Mouse (Mus musculus): ENCODE measurements around the gene Rnf166.

Gene Rnf166

DNA sequence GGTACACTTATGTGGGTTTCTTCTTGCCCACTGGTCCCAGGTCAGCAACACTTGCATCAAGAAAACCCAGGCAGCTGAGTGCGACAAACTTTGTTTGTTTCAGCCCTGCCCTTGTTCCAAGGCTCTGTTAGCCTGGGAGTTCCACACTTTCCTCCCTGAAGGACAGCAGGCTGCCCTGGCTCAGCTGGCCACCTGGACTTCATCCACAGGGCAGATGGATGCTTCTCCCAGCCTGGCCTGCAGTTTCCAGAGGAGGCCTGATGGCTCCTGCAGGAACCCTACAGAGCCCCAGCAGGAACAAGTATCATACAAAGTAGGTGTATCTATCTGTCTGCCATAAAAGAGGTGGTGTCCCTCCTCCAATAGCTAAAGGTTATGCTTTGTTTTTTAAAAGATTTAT is 34.5 kb downstream of the Rnf166 start:
- DNase-seq (ENCODE audit: low spot score in 2 of 2) = no peak

- DNase-seq (ENCODE audit: low spot score in 2 of 2) = no peak
Measured at GRCm38 (mm10) chr8:122439336-122439735, 36.5 kb downstream of the Rnf166 start.

DNA sequence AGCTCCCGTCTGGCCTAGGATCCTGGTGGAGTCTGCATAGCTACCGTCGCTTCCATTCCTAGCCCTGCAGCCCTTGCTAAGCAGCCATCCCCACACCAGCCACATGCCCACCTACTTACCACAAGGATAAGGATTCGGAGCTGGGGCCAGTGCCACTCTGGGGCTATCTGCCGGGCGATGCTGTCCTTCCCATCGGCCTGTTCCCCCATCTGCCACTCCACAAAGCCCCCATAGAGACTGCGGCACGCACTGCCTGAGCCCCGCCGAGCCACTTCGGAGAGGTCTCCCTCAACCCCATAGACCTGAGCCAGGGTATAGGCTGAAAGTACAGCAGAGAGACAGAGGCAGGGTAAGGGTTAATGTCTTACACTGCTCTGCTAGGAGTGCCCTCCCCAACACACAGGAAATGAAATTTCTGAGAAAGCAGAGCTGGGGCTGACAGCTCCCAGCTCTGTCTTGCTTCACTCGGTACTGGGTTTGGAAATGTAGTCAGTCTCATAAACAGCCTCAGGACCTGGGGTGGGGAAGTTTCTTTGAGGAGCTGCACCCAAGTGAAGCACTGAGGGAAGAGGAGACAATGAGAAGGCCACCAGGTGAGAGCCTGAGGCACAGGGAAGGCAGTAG is 38.0 kb downstream of the Rnf166 start:
- peak in 1 of 2 experiments; percentile 27 for DNase-seq (ENCODE audit: low spot score in 2 of 2)

DNA sequence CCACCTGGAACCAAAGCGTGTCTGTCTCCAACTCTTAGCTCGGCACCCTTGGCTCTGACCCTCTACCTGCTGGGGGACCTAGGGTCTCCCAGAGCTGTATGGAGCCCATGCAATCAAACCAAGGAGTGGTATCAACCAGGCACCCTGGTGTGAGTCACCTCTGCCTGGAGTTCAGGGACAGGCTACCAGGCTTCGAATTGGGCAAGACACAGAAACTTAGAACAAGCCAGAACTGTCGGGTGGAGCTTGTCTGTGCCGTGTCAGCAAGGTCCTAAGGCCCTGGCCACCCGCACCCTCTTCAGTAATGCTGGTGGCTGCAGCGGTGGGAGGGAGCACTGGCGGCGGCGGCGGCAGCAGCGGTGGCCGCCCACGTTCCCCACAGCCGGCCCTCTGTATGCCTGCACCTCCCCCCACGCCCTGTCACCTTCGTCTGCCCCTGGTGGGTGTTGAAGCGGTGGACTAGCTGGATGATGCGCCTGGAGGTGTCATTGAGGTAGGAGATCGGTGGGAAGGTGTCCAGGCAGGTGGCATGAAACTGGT is 39.2 kb downstream of the Rnf166 start:
- no peak for DNase-seq (ENCODE audit: low spot score in 2 of 2)

DNA sequence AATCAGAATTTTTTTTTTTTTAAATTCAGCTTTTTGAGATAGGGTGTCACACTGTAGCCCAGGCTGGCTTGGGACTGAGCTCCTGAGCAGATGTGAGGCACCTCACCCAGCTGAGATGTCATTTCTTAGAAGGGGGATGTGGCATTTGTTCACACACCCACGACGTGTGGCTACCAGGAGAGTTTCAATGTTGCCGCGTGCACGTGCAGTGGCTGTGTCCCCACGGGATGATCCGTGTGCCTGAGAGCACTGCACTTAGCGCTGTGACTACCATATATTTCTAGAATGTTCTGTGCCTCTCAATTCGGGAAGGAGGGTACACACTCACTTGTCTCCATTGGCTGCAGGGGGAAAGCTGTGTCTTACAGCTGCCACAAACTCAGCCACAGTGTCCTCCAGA is 39.7 kb downstream of the Rnf166 start:
- no peak for DNase-seq (ENCODE audit: low spot score in 2 of 2)

- DNase-seq (ENCODE audit: low spot score in 2 of 2) = peak; percentile 29 to 44
Measured at GRCm38 (mm10) chr8:122435375-122435774, 40.5 kb downstream of the Rnf166 start.

- DNase-seq (ENCODE audit: low spot score in 2 of 2) = no peak
Measured at GRCm38 (mm10) chr8:122433269-122433905, 42.5 kb downstream of the Rnf166 start.

DNA sequence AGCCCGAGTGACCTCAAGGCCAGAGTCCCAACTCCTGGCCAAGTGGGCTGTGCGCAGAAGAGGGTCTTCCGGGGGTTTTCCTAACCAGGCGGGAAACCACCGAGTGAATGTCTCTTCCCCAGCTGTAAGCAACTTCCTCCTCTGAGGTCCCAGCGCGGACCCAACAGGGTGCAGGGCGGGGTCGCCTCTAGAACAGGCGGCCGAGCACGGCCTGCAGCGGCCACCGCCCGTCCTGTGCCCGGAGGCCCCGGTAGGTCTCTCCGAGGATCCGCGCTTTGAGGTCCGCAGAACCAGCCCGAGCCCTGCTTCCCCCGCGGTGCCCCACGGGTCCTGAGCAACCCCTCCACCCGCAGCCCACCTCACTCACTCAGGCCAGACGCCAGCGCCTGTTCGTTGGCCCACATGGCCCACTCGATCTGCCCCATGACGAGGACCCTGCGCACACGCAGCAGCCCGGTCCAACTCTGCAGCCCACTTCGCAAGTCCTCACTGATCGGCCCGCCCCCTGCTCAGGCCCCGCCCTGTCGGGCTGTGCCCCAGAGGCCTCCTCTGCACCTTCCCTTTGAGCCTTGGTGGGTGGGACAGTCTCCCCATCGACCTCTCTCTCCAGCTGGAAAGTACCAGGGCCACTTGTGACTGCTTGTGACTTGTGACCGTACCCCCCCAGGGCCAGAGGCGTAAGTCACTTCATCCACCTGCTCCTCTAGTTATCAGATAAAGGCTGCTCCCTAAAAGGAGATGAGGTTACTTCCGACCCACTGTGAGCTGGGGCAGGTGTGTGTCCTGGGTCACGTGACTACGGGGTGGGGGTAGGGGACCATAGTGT is 43.2 kb downstream of the Rnf166 start, which contains the start of gene Cyba:
Gene Cyba (minus strand): TSS at position 488 of the 826 bp plus-strand sequence.
- peak; percentile 89 to 90 for DNase-seq (ENCODE audit: low spot score in 2 of 2)

GRCm38 (mm10) chr8:122431694-122432442 is 44.0 kb downstream of the Rnf166 start:
- DNase-seq (ENCODE audit: low spot score in 2 of 2) = peak; percentile 32 to 36

DNA sequence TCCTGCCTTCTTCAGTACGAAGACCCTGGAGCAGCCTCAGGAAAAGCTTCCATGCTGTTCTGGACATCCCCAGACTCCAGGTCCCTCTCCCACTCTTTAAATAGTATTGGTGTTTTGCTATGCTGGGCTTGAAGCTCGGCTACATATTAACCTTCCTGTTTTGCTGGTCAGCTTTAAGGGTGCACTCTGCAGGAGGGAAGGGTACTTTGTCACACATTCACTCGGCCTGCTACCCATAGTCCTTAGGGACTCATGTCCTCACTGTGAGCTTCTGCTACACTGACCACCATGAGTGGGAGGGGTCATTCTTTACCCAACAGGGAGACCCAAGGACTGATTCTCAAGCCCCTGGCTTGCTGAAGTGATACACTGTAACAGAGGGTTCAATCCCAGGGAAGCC is 45.2 kb downstream of the Rnf166 start:
- DNase-seq (ENCODE audit: low spot score in 2 of 2) = peak in 1 of 2 experiments; percentile 18

- peak; percentile 81 to 84 for DNase-seq (ENCODE audit: low spot score in 2 of 2)
Measured at GRCm38 (mm10) chr8:122430058-122430636, 45.7 kb downstream of the Rnf166 start.

GRCm38 (mm10) chr8:122428163-122428562 is 47.7 kb downstream of the Rnf166 start:
- peak in 1 of 2 experiments; percentile 51 for DNase-seq (ENCODE audit: low spot score in 2 of 2)

- no peak for DNase-seq (ENCODE audit: low spot score in 2 of 2)
Measured at GRCm38 (mm10) chr8:122427607-122428006, 48.3 kb downstream of the Rnf166 start.

GRCm38 (mm10) chr8:122426145-122426544 is 49.7 kb downstream of the Rnf166 start:
- no peak for DNase-seq (ENCODE audit: low spot score in 2 of 2)

- DNase-seq (ENCODE audit: low spot score in 2 of 2) = no peak
Measured at GRCm38 (mm10) chr8:122423659-122424058, 52.2 kb downstream of the Rnf166 start.

- DNase-seq (ENCODE audit: low spot score in 2 of 2) = no peak
Measured at GRCm38 (mm10) chr8:122423217-122423616, 52.6 kb downstream of the Rnf166 start.

GRCm38 (mm10) chr8:122421376-122422070 is 54.3 kb downstream of the Rnf166 start, which contains the start of gene Il17c:
Gene Il17c, plus strand, starts transcription at chr8:122422020.
- DNase-seq (ENCODE audit: low spot score in 2 of 2) = no peak

- DNase-seq (ENCODE audit: low spot score in 2 of 2) = no peak
Measured at GRCm38 (mm10) chr8:122419881-122420555, 55.8 kb downstream of the Rnf166 start.

Data from natural killer cell, adult 2 months (primary cell).